Mouse (Mus musculus): ENCODE measurements around the gene Tmem238l. TPM values are rescaled to one million over a fixed set of nuclear protein-coding genes. Genes with fewer than 3 reads are reported as not detected.

The Tmem238l gene
- total RNA-seq, 2 experiments from 2014 or later: not detected

- intact Hi-C loops (cut with DNase I): no loop called here
- DNase-seq: no peak
Observed at GRCm38 (mm10) chr11:66973507-66973906, 17.1 kb downstream of the Tmem238l start.

GRCm38 (mm10) chr11:66975606-66976330 lies 19.3 kb downstream of the Tmem238l start:
- intact Hi-C loops (cut with DNase I): no loop called here
- no peak for DNase-seq

- no peak for DNase-seq
- intact Hi-C loops (cut with DNase I): no loop called here
Observed at GRCm38 (mm10) chr11:66981336-66982115, 25.1 kb downstream of the Tmem238l start.

GRCm38 (mm10) chr11:66982794-66983193 lies 26.4 kb downstream of the Tmem238l start:
- intact Hi-C loops (cut with DNase I): no loop called here
- DNase-seq: peak in 1 of 2 experiments; percentile 24

GRCm38 (mm10) chr11:66983422-66984164 lies 27.2 kb downstream of the Tmem238l start:
- DNase-seq: no peak
- intact Hi-C loops (cut with DNase I): loop anchor here (2.0 kb wide), 2 partner anchors 69 to 77 kb away; no protein-coding TSS in a partner anchor

- intact Hi-C loops (cut with DNase I): loop anchor here (2.0 kb wide), 2 partner anchors 70 to 78 kb away; no protein-coding TSS in a partner anchor
- DNase-seq: peak; percentile 35 to 52
Observed at GRCm38 (mm10) chr11:66984165-66985135, 28.0 kb downstream of the Tmem238l start.

- intact Hi-C loops (cut with DNase I): loop anchor here (2.0 kb wide), 2 partner anchors 70 to 78 kb away; no protein-coding TSS in a partner anchor
- DNase-seq: no peak
Observed at GRCm38 (mm10) chr11:66985136-66985702, 28.8 kb downstream of the Tmem238l start.

GRCm38 (mm10) chr11:66992150-66992549 lies 35.7 kb downstream of the Tmem238l start:
- DNase-seq: no peak
- intact Hi-C loops (cut with DNase I): no loop called here

GRCm38 (mm10) chr11:66993674-66994073 lies 37.2 kb downstream of the Tmem238l start:
- intact Hi-C loops (cut with DNase I): no loop called here
- DNase-seq: no peak

- DNase-seq: no peak
- intact Hi-C loops (cut with DNase I): no loop called here
Observed at GRCm38 (mm10) chr11:66996446-66996845, 40.0 kb downstream of the Tmem238l start.

GRCm38 (mm10) chr11:66998467-66999403 lies 42.3 kb downstream of the Tmem238l start:
- intact Hi-C loops (cut with DNase I): no loop called here
- DNase-seq: no peak

- no peak for DNase-seq
- intact Hi-C loops (cut with DNase I): no loop called here
Observed at GRCm38 (mm10) chr11:67000671-67001070, 44.2 kb downstream of the Tmem238l start.

- intact Hi-C loops (cut with DNase I): no loop called here
- no peak for DNase-seq
Observed at GRCm38 (mm10) chr11:67001717-67002116, 45.3 kb downstream of the Tmem238l start.

- no peak for DNase-seq
- intact Hi-C loops (cut with DNase I): no loop called here
Observed at GRCm38 (mm10) chr11:67002911-67003310, 46.5 kb downstream of the Tmem238l start.

- DNase-seq: no peak
- intact Hi-C loops (cut with DNase I): no loop called here
Observed at GRCm38 (mm10) chr11:67007961-67008360, 51.5 kb downstream of the Tmem238l start.

- intact Hi-C loops (cut with DNase I): no loop called here
Observed at GRCm38 (mm10) chr11:67008528-67008927, 52.1 kb downstream of the Tmem238l start.

GRCm38 (mm10) chr11:67010430-67010829 lies 54.0 kb downstream of the Tmem238l start:
- no peak for DNase-seq
- intact Hi-C loops (cut with DNase I): no loop called here

More at GRCm38 (mm10) chr11:67008528-67008927, 52.1 kb downstream of the Tmem238l start:
- no peak for DNase-seq

GRCm38 (mm10) chr11:67011635-67012034 lies 55.2 kb downstream of the Tmem238l start:
- intact Hi-C loops (cut with DNase I): no loop called here
- DNase-seq: no peak
